Mouse (Mus musculus): Measurements from ENCODE around the gene Pitpnb. TPM values are rescaled to one million over a fixed set of nuclear protein-coding genes. Genes with fewer than 3 reads are reported as not detected.

The Pitpnb gene
- total and polyA plus RNA-seq, 3 experiments: 14.9 to 85.7 (median 16.2) TPM

DNA sequence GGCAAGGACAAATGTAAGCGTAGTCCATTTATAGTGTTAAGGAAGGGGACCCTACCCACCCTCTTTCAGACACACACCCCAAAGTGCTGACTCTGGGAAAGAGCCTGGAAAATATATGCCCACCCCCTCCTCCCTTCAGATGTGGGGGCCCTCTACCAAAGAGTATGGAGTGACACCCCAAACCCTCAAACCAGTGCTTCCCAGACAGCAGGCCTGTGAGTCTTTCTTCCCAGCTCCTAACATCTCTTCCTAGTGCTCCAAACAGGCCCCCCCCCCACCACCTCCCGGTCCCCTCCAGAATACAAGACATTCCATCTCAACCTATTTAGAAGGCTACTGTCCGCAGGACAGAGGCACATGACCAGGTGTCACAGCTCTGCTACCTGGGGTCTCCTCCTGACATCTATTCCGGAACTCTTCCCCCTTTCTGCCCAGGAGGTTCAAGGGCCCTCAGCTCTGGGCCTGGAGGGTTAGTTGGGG, 84.2 kb downstream of the Pitpnb start:
- dilution Hi-C loops (cut with MboI; ENCODE audit: extremely low pct_ligation_motif_present, extremely low pct_unique_long_range_greater_than_20kb, low sequenced_read_pairs) (no loop called here), in situ Hi-C loops (cut with MboI; ENCODE audit: low pct_ligation_motif_present, low pct_unique_long_range_greater_than_20kb, low sequenced_read_pairs) (no loop called here)
- Histone ChIP-seq H3K9me3 (replicated peaks; ENCODE audit: low read length) (peaks cover 35% of the 10 kb centered on the region), H3K4me3 (replicated peaks in 1 of 3; ENCODE audit: low read depth in 2 of 3, low read length in 2 of 3, poor library complexity in 1 of 3) (no peak overlapping the region), H3K79me2 (replicated peaks; ENCODE audit: control insufficient read depth, extremely low read depth, insufficient read depth, poor library complexity, severe bottlenecking) (no peaks in the 10 kb centered on the region), H3K27ac (ENCODE audit: insufficient read depth, low read depth) (no peak overlapping the region), H3K36me3 (replicated peaks in 1 of 2; ENCODE audit: control insufficient read depth in 1 of 2, insufficient read depth in 1 of 2, low read length in 1 of 2) (no peaks in the 10 kb centered on the region), H3K27me3 (replicated peaks) (peaks cover 26% of the 10 kb centered on the region), H3K9ac (ENCODE audit: insufficient read depth, low read depth) (no peak overlapping the region), H3K4me2 (ENCODE audit: insufficient read depth, low read depth, poor library complexity, severe bottlenecking) (no peak overlapping the region), H3K4me1 (ENCODE audit: control insufficient read depth in 1 of 2, insufficient read depth in 2 of 2) (no peaks in the 10 kb centered on the region)
- no peak for DNase-seq (ENCODE audit: extremely low read depth)
- TF ChIP-seq ETS1 (conservative IDR thresholded peaks at IDR 0.05; ENCODE audit: low read depth, low read length): no peak
- no peak for TF ChIP-seq NELFE (IDR thresholded peaks at IDR 0.05; ENCODE audit: low read depth, low read length)
- TF ChIP-seq ZKSCAN1 (IDR thresholded peaks at IDR 0.05; ENCODE audit: borderline replicate concordance, low read depth, low read length): no peak
- no peak for TF ChIP-seq ELF1 (IDR thresholded peaks at IDR 0.05; ENCODE audit: low read depth, low read length)
- no peak for TF ChIP-seq POLR2AphosphoS2 (IDR thresholded peaks at IDR 0.05; ENCODE audit: low read depth, low read length)
- no peak for TF ChIP-seq MEF2A (IDR thresholded peaks at IDR 0.05; ENCODE audit: borderline replicate concordance, low read depth, low read length)
- TF ChIP-seq TBP (conservative IDR thresholded peaks at IDR 0.05; ENCODE audit: low read depth, low read length): no peak
- TF ChIP-seq USF2 (conservative IDR thresholded peaks at IDR 0.05; ENCODE audit: low read depth, low read length): no peak
- no peak for TF ChIP-seq ZMIZ1 (IDR thresholded peaks at IDR 0.05; ENCODE audit: low read depth, low read length)
- TF ChIP-seq CHD1 (IDR thresholded peaks at IDR 0.05; ENCODE audit: low read depth, low read length): no peak

DNA sequence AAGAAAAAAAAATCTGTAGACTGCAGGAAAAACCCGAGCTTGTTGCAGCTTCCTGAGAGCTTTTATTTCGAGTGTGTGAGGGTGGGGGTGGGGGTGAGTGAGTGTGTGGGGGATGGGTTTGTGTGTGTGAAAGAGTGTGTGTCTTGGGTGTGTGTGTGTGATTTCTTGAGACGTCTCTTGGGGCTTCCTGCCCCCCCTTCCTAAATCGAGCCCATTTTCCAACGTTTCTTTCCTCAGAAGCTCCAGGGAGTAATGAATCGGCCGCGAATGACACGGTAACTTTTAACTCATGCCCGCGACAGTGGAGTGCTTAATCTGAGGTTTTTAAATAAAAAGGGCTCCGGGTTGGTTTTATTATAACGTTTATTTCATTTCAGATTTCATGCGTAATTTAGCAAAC, 85.0 kb downstream of the Pitpnb start:
- Histone ChIP-seq H3K4me3 (replicated peaks in 1 of 3; ENCODE audit: low read depth in 2 of 3, low read length in 2 of 3, poor library complexity in 1 of 3) (no peak overlapping the region), H3K9ac (ENCODE audit: insufficient read depth, low read depth) (no peak overlapping the region), H3K27ac (ENCODE audit: insufficient read depth, low read depth) (no peak overlapping the region), H3K4me2 (ENCODE audit: insufficient read depth, low read depth, poor library complexity, severe bottlenecking) (no peak overlapping the region), H3K4me1 (ENCODE audit: control insufficient read depth in 1 of 2, insufficient read depth in 2 of 2) (no peaks in the 10 kb centered on the region), H3K9me3 (replicated peaks; ENCODE audit: low read length) (peaks cover 43% of the 10 kb centered on the region), H3K79me2 (replicated peaks; ENCODE audit: control insufficient read depth, extremely low read depth, insufficient read depth, poor library complexity, severe bottlenecking) (no peaks in the 10 kb centered on the region), H3K36me3 (replicated peaks in 1 of 2; ENCODE audit: control insufficient read depth in 1 of 2, insufficient read depth in 1 of 2, low read length in 1 of 2) (no peaks in the 10 kb centered on the region), H3K27me3 (replicated peaks) (peaks cover 21% of the 10 kb centered on the region)
- DNase-seq (ENCODE audit: extremely low read depth): no peak
- TF ChIP-seq USF1 (IDR thresholded peaks at IDR 0.05; ENCODE audit: low read depth, low read length) (no peak), KAT2A (IDR thresholded peaks at IDR 0.05; ENCODE audit: insufficient replicate concordance, low read length) (no peak), CTCF (conservative IDR thresholded peaks at IDR 0.05 in 1 of 2, IDR thresholded peaks at IDR 0.05 in 1 of 2; ENCODE audit: low read depth in 2 of 2, low read length in 2 of 2) (no peak), POLR2AphosphoS2 (IDR thresholded peaks at IDR 0.05; ENCODE audit: low read depth, low read length) (no peak), MAX (IDR thresholded peaks at IDR 0.05; ENCODE audit: low read length) (no peak), TCF12 (IDR thresholded peaks at IDR 0.05; ENCODE audit: low read depth, low read length) (no peak), MYC (IDR thresholded peaks at IDR 0.05; ENCODE audit: low read depth, low read length) (no peak), ZC3H11A (IDR thresholded peaks at IDR 0.05; ENCODE audit: low read depth, low read length) (no peak), E2F4 (IDR thresholded peaks at IDR 0.05; ENCODE audit: insufficient replicate concordance, low read depth, low read length) (no peak), TBP (conservative IDR thresholded peaks at IDR 0.05; ENCODE audit: low read depth, low read length) (no peak), JUN (IDR thresholded peaks at IDR 0.05; ENCODE audit: insufficient read depth, low read depth, low read length) (no peak), NRF1 (IDR thresholded peaks at IDR 0.05; ENCODE audit: low read depth, low read length) (no peak), RCOR1 (conservative IDR thresholded peaks at IDR 0.05; ENCODE audit: low read depth, low read length) (no peak), NELFE (IDR thresholded peaks at IDR 0.05; ENCODE audit: low read depth, low read length) (no peak), ZMIZ1 (IDR thresholded peaks at IDR 0.05; ENCODE audit: low read depth, low read length) (no peak)
- dilution Hi-C loops (cut with MboI; ENCODE audit: extremely low pct_ligation_motif_present, extremely low pct_unique_long_range_greater_than_20kb, low sequenced_read_pairs): no loop called here
- in situ Hi-C loops (cut with MboI; ENCODE audit: low pct_ligation_motif_present, low pct_unique_long_range_greater_than_20kb, low sequenced_read_pairs): no loop called here
